Mouse (Mus musculus): Measurements from ENCODE around the gene Rftn1.

DNA sequence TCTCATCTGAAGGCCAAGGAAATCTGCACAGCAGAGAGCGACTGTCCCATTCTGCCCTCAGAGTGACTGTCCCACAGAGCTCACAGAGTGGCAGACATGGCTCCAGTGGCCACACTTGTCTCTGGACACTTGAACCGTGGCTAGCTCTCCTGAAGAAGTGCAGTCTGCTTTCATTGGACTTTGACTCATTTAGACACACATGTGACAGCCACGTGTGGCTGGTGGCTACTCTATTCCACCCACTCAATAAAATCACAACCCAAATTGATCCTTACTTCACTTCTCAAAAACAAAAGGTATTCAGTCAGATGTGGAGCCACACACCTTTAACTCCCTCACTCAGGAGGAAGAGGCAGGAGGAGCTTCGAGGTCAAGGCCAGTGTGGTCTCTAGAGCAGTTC, 5.4 kb downstream of the Rftn1 start:
- TF ChIP-seq FLI1 (IDR thresholded peaks at IDR 0.05; ENCODE audit: low read length) (no peak), GATA1 (IDR thresholded peaks at IDR 0.05; ENCODE audit: borderline replicate concordance, low read length) (no peak)

Measured in megakaryocyte, embryonic 14.5 days (primary cell).